Mouse (Mus musculus) erythroblast, adult 5-6 weeks (primary cell): ENCODE data around the gene Trim63. TPM values are rescaled to one million over a fixed set of nuclear protein-coding genes. Genes with fewer than 3 reads are reported as not detected.
"Not testable (repeated sequence)": the region's sequence is repeated elsewhere in the genome, so short reads cannot be mapped to it uniquely, and the experiment has no call there.

Experiments
- ATAC-seq: replicated peaks from 2 replicates; pipeline ENCODE4 v1.8.0; 2016; ENCODE audit warnings: moderate number of reproducible peaks, mild to moderate bottlenecking, moderate TSS enrichment, inconsistent platforms; ENCODE audit not compliant: poor library complexity, low FRiP score, severe bottlenecking
- total RNA-seq, 2 experiments: library from RNA; stranded (forward) in 1 of 2; stranded (reverse) in 1 of 2; fragments of 150-400 nt in 1 of 2; fragments of 200-764, 138-1000 nt in 1 of 2; gene quantifications; 2 replicates each; pipeline versions ENCODE4 v1.2.3 to v1.2.4; 2015 to 2017; ENCODE audit warnings: low replicate concordance in 2 of 2

The Trim63 gene
- total RNA-seq (2015; ENCODE audit: low replicate concordance) = not detected in 2 replicates
- not detected in 2 replicates for total RNA-seq (2017; ENCODE audit: low replicate concordance)

- no peak for ATAC-seq
These were observed at the start of gene Trim63 for GRCm38 (mm10) chr4:134314876-134315275. Trim63 (plus strand) TSS chr4:134315120.

- ATAC-seq = no peak
These were observed 48.9 kb upstream of the Trim63 start for GRCm38 (mm10) chr4:134265860-134266585.

DNA sequence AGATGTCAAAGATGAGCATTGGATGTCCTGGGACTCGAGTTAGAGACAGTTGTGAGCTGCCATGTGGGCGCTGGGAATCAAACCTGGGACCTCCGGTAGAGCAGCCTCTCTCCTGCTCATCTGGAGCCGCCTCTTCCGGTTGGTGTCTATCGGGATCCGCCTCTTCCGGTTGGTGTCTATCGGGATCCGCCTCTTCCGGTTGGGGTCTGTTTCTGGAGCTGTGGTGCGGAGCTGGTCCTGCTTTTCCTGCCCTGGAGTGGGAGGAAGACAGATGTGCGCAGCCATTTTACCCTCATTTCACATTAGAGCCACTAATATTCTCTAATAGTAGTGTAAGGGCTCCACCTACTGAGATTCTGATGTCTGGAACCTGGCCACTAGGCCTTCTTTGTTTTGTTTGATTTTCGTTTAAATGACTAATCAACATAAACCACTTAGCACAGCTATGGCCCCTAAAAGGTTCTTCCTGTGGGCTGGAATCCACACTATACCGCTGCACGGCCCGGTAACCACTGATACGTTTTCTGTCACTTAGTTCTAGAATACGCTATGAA is 46.7 kb upstream of the Trim63 start:
- no peak for ATAC-seq

GRCm38 (mm10) chr4:134269622-134270021 is 45.3 kb upstream of the Trim63 start:
- ATAC-seq = not testable (repeated sequence)

DNA sequence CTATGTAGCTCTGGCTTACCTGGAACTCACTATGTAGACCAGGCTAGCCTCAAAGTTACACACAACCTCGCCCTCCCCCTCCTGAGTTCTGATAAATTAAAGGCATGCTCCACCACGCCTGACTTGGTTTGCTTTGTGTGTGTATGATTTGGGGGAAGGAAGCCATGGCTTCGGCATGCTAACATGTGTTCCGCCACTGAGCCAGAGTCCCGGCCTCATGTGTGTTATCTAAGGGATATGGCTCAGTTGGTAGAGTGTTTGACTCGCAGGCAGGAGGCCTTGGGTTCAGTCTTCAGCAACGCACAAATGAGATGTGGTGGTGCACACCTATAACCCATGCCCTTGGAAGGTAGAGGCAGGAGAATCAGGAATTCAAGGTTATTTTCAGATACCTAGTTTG is 42.9 kb upstream of the Trim63 start:
- ATAC-seq = no peak

DNA sequence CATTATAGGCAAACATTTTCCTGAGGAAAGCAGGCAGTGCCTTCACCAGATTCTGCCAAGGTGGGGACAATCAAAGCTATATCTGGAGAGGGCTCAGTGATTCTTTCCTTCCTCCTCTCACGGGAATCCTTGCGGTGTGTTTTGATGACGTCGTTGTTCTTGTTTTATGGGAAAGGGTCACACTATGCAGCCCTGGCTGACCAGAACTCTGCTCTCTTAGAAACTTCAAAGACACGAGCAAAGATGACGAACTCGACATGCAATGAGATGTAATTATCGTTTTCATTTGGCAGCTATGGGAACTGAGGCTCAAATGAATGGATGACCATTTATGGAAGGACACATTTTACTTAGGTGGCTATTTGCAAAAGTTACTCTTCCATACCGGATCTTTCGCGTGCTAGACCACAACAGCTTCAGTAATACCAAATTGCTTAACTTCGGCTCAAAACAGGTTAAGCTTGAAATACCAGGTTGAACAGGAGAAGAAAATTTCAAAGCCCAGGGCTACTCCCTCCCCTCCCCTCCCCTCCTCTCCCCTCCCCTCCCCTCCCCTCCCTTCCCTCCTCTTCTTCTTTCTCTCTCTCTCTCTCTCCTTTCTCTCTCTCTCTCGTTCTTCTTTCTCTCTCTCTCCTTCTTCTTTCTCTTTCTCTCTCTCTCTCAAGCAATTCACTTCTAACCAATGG is 42.0 kb upstream of the Trim63 start:
- ATAC-seq = no peak

- peak; percentile 95 for ATAC-seq
These were observed 41.2 kb upstream of the Trim63 start for GRCm38 (mm10) chr4:134273417-134274345.

GRCm38 (mm10) chr4:134284942-134285341 is 30.0 kb upstream of the Trim63 start:
- peak; percentile 49 for ATAC-seq

DNA sequence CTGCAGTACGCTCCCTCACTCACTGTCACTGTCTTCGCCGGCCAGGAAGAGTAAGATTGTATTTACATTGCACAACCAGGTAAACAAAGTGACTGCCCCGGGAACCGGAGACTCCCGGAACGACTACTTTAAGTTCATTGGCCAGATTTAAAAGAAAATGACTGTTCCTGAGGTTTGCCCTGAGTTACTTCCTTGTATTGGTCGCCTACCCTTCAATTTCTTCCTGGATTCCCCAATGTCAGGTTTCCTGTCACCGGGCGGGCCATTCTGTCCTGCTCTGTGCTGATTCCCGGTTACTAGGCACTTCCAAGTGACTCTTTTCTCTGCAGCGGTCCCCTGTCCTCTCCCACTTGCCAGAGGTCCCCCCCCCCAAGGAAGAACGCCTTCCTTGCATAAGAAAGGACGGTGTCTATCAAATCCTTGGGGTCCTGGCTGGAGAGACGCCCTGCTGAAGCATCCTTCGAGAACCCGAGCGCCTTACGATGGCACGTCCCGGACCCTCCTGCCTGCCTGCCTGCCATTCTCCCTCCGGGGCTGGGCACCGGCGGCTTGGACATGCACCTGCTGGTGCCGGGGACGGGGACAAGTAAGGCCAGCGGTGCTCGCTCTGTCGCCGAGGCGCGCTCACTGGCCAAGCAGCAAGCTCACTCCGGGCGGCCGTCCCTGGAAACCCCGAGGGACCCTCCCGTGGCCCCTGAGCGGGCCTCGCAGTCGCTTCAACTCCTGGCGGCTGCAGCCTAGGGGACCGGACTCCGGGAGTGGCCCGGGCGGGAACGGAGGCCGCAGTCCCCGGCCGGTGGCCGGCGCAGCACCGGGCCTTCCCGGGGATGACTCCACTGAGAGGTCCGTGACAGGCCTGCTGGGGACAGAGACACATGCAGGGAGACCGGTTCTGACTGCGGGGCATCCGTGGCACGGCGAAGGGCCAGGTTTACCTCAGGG is 28.4 kb upstream of the Trim63 start:
- peak; percentile 8 for ATAC-seq

- ATAC-seq = peak; percentile 69
These were observed 27.8 kb upstream of the Trim63 start for GRCm38 (mm10) chr4:134287168-134287564.

DNA sequence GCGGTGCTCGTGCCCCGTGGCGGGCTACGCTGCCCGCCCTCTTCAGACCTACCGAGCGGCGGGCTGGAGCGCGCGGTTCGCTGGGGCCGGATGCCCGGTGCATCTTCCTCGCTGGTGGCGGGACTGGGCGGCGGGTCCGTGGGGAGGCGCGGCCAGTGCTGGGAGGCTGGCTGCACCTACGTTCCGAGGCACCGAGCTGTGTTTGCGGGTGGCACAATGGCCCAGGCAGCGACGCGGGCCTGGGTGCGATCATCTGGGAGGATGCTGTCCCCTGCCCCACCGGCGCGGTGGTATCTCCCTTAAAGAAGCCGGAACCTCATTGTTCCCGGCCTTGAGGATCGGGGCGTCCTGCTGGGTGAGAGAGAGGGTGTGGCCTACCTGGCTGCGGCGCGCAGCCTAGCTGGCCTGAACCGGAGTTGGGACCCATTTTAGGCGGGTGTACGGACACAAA is 27.3 kb upstream of the Trim63 start, which contains the start of gene Pdik1l:
Pdik1l (minus strand) TSS at position 321 of the 451 bp plus-strand sequence.
- ATAC-seq = peak; percentile 73

DNA sequence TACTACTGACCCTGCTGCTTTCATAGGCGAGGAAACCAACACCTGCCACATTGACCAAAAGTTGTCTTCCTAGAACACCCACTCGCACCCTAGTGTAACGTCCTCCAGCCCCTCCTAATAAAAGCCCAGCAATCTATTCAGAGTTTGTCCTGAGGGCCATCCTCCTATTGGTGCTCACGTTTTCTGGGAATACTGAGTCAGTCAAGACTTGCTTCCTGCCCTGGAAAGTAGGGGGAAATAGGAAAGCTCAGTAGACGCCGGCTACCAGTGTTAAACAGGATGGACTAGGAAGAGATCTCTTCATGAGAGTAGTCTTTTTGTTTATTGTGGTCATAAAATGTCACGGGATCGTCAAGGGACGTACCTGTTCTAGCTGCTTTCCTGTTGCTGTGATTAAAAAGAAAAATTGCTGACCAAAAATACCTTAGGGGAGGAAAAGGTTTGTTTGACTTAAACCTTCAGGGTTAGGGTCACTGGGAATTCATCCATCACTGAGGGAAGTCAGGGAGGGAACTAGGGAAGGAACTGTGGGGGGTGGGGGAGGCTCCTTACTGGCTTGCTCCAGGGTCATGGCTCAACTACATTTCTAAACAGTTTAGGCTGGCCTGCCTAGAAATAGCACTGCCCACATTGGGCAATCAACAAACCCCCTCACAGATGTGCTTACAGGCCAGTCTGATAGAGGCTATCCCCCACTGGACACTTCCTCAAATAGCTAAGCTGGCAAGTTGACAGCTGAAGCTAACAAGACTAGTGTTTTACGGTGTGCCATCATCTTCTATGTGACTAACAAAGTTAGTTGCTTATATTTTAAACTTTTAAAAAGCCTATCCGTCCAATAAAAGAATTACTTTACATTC is 26.3 kb upstream of the Trim63 start:
- ATAC-seq = no peak

DNA sequence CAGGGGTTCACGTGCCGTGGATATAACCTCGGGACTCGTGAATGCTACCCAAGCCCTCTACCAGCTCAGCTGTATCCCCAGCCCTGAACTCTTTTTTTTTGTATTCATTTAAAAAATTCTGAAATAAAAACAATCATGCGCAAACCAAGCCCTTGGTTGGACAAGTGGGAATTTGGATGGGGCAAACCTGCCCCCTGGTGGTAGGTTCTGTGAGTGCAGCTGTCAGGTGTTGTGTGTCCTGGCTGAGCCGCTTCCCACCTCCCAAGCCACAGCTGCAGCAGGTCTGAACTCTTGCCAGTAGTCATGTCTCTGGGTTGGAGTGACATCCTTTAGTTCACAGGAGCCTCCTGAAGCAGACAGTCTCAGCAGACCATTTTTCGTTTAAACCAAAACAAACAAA is 22.9 kb upstream of the Trim63 start:
- ATAC-seq = peak; percentile 65; the same call in 1 of the 2 replicates

GRCm38 (mm10) chr4:134293061-134293691 is 21.7 kb upstream of the Trim63 start:
- no peak for ATAC-seq

DNA sequence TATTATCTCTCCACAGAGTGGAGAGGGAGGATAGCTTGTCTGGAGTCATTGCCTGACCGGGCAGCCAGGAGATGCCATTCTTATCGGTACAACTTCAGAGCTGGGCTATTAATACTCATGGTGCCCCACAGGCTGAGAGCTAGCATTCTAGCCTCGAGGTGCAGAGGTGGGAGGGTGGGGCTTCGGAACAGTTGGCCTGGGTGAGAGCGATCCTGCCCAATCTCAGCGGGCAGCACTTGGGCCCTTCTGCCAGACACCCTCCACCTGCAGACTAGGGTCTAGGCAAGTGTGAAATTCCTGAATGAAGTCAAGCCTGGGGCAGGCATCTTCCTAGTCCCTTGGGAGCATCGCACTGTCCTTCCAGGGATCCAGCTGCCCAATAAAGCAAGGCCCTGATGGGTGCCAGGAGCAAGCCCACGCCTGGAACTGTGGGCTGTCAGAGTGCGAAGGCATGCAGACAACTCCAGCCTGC is 21.2 kb upstream of the Trim63 start:
- no peak for ATAC-seq

DNA sequence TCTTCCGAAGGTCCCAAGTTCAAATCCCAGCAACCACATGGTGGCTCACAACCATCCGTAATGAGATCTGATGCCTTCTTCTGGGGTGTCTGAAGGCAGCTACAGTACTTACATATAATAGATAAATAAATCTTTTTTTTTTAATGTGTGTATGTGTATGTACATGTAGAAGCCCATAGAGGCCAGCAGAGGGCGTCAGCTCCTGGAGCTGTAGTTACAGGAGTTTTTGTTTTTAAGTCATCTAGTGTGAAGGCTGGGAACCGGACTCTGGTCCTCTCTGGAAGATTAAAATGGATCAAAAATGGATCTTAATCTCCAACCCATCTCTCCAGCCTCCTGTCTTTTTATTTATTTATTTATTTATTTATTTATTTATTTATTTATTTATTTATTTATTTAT is 18.8 kb upstream of the Trim63 start:
- not testable (repeated sequence) for ATAC-seq

DNA sequence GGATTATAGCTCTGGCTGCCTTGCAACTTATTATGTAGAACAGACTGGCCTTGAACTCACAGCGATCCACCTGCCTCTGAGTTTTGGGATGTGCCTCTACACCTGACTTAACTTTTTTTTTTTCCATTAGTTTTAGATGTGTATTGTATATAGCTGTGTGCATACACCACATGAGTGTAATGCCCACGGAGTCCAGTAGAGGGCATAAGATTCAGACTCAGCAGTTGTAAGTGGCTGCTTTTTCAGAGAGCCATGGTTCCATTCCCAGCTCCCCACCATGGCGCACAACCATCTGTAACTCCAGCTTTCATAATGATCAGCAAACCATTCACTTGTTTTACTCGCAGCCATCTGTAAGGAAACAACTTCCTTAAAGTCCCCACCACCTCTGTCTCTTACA is 18.4 kb upstream of the Trim63 start:
- no peak for ATAC-seq
